Mouse (Mus musculus): Measurements from ENCODE around the gene Fcgr2b.
"Not testable (repeated sequence)": the region's sequence is repeated elsewhere in the genome, so short reads cannot be mapped to it uniquely, and the experiment has no call there.

DNA sequence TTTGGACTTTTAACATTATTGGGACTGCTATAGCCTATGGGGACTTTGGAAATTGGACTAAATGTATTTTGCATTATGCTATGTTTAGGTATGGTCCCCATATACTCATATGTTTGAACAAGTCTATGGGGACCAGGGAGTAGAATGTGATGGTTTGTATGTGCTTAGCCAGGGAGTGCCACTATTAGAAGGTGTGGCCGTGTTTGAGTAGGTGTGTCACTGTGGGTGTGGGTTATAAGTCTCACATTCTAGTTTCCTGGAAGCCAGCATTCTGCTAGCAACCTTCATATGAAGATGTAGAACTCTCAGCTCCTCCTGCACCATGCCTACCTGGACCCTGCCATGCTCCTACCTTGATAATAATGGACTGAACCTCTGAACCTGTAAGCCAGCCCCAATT, 5.3 kb upstream of the Fcgr2b start:
- not testable (repeated sequence) for TF ChIP-seq EP300, CTCF (IDR thresholded peaks at IDR 0.05; ENCODE audit: low read depth)
